Mouse (Mus musculus): Measurements from ENCODE around the gene Ninj2. TPM values are rescaled to one million over a fixed set of nuclear protein-coding genes. Genes with fewer than 3 reads are reported as not detected.

The Ninj2 gene
- polyA plus RNA-seq, 1 experiment: not detected

- no peak overlapping the region for H3K4me3 ChIP-seq (ENCODE audit: insufficient read depth, poor library complexity, severe bottlenecking)
- no peak overlapping the region for H3ac ChIP-seq (ENCODE audit: control insufficient read depth, insufficient read length, low read depth)
Measured at GRCm38 (mm10) chr6:120241453-120241852, 148.3 kb downstream of the Ninj2 start.

DNA sequence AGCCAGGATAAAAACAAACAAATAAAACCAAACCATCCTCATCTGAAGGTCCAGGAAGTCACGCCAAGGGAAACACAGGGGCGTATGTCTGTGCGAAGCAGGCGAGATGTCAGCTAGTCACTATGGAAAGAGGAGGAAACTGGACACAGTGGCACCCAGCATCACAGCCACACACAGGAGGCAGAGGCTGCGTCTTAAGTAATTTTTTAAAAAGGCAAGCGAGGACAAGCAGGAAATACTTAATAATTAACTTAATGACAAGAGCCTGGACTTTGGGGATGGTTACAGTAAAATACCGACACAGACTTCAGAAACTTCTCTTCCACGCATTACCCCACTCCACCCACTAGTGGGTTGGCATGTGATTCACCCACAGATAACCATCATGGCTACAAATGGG, 149.4 kb downstream of the Ninj2 start:
- no peaks in the 10 kb centered on the region for H3K36me3 ChIP-seq (ENCODE audit: control insufficient read depth, insufficient read depth)
- peaks cover 4% of the 10 kb centered on the region for H3K27me3 ChIP-seq (ENCODE audit: control insufficient read depth, insufficient read depth, insufficient read length)
- H3K79me2 ChIP-seq (ENCODE audit: control insufficient read depth, insufficient read depth): no peaks in the 10 kb centered on the region
- H3ac ChIP-seq (ENCODE audit: control insufficient read depth, insufficient read length, low read depth): no peak overlapping the region
- no peak overlapping the region for H3K4me3 ChIP-seq (ENCODE audit: insufficient read depth, poor library complexity, severe bottlenecking)
- no peaks in the 10 kb centered on the region for H3K79me3 ChIP-seq (ENCODE audit: low read depth)
- TF ChIP-seq CTCF (IDR thresholded peaks at IDR 0.05; ENCODE audit: control insufficient read depth, insufficient read depth, insufficient read length) (no peak), CEBPB (IDR thresholded peaks at IDR 0.05; ENCODE audit: low read depth) (no peak), MYOG (IDR thresholded peaks at IDR 0.05; ENCODE audit: control insufficient read depth, extremely low read depth, insufficient read length) (no peak), MAX (IDR thresholded peaks at IDR 0.05) (no peak), USF1 (IDR thresholded peaks at IDR 0.05; ENCODE audit: low read depth) (no peak), MYOD1 (IDR thresholded peaks at IDR 0.05; ENCODE audit: control insufficient read depth, insufficient read length, low read depth) (no peak)

More at GRCm38 (mm10) chr6:120241453-120241852, 148.3 kb downstream of the Ninj2 start:
- Histone ChIP-seq H3K79me2 (ENCODE audit: control insufficient read depth, insufficient read depth) (no peaks in the 10 kb centered on the region), H3K36me3 (ENCODE audit: control insufficient read depth, insufficient read depth) (no peaks in the 10 kb centered on the region), H3K79me3 (ENCODE audit: low read depth) (no peaks in the 10 kb centered on the region), H3K27me3 (ENCODE audit: control insufficient read depth, insufficient read depth, insufficient read length) (peaks cover 4% of the 10 kb centered on the region)
- TF ChIP-seq MAX (IDR thresholded peaks at IDR 0.05) (no peak), CTCF (IDR thresholded peaks at IDR 0.05; ENCODE audit: control insufficient read depth, insufficient read depth, insufficient read length) (no peak), CEBPB (IDR thresholded peaks at IDR 0.05; ENCODE audit: low read depth) (no peak), FOSL1 (IDR thresholded peaks at IDR 0.05; ENCODE audit: insufficient read depth, low read length, poor library complexity, severe bottlenecking) (no peak), USF1 (IDR thresholded peaks at IDR 0.05; ENCODE audit: low read depth) (no peak), MYOG (IDR thresholded peaks at IDR 0.05; ENCODE audit: control insufficient read depth, extremely low read depth, insufficient read length) (no peak), MYOD1 (IDR thresholded peaks at IDR 0.05; ENCODE audit: control insufficient read depth, insufficient read length, low read depth) (no peak)

DNA sequence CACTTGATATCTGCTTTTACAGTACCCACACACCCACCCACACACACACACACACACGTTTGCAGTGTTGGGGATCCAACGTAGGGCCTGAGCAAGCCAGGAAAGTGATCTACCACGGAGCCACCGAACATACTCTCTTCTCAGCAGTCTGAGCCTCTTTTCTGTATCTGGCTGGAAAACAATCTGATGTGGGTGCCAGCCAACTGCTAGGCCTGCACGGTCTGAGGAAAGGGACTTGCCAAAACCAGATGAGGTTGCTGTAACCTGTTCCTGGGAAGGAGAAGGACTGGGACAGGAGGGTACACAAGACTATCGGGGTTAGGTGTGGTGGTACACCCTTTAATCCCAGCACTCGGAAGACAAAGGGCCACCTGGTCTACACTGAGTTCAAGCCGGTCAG, 150.1 kb downstream of the Ninj2 start:
- no peaks in the 10 kb centered on the region for H3K79me2 ChIP-seq (ENCODE audit: control insufficient read depth, insufficient read depth)
- H3K36me3 ChIP-seq (ENCODE audit: control insufficient read depth, insufficient read depth): no peaks in the 10 kb centered on the region
- no peaks in the 10 kb centered on the region for H3K79me3 ChIP-seq (ENCODE audit: low read depth)
- peaks cover 4% of the 10 kb centered on the region for H3K27me3 ChIP-seq (ENCODE audit: control insufficient read depth, insufficient read depth, insufficient read length)
- H3K4me3 ChIP-seq (ENCODE audit: insufficient read depth, poor library complexity, severe bottlenecking): no peak overlapping the region
- no peak for TF ChIP-seq FOSL1 (IDR thresholded peaks at IDR 0.05; ENCODE audit: insufficient read depth, low read length, poor library complexity, severe bottlenecking)
- no peak for TF ChIP-seq MAX (IDR thresholded peaks at IDR 0.05)
- no peak for TF ChIP-seq CEBPB (IDR thresholded peaks at IDR 0.05; ENCODE audit: low read depth)
- no peak for TF ChIP-seq MYOG (IDR thresholded peaks at IDR 0.05; ENCODE audit: control insufficient read depth, extremely low read depth, insufficient read length)
- TF ChIP-seq MYOD1 (IDR thresholded peaks at IDR 0.05; ENCODE audit: control insufficient read depth, insufficient read length, low read depth): no peak
- TF ChIP-seq USF1 (IDR thresholded peaks at IDR 0.05; ENCODE audit: low read depth): no peak
- no peak for TF ChIP-seq CTCF (IDR thresholded peaks at IDR 0.05; ENCODE audit: control insufficient read depth, insufficient read depth, insufficient read length)
- H3ac ChIP-seq (ENCODE audit: control insufficient read depth, insufficient read length, low read depth): no peak overlapping the region

DNA sequence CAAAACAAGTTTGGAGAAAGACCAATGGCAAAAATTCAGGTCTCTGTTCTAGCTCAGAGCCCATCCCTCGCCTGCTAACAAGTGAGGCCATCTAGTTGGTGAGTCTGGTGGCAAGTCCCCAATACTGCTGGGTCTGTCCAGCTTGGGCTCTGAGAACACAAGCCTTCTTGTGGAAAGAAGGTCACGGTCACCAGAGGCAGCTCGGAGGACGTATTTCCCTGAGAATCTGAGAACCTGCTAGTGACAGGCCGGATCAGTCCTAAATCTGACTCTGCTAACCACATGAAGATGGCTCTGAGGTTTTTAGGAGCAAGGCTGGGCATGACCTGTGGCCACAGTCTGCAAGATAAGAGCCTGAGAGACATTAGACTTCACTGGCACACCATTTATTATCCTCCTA, 153.5 kb downstream of the Ninj2 start:
- no peak overlapping the region for H3ac ChIP-seq (ENCODE audit: control insufficient read depth, insufficient read length, low read depth)
- no peaks in the 10 kb centered on the region for H3K36me3 ChIP-seq (ENCODE audit: control insufficient read depth, insufficient read depth)
- no peak for TF ChIP-seq USF1 (IDR thresholded peaks at IDR 0.05; ENCODE audit: low read depth)
- no peak for TF ChIP-seq MAX (IDR thresholded peaks at IDR 0.05)
- TF ChIP-seq FOSL1 (IDR thresholded peaks at IDR 0.05; ENCODE audit: insufficient read depth, low read length, poor library complexity, severe bottlenecking): no peak
- no peak for TF ChIP-seq CTCF (IDR thresholded peaks at IDR 0.05; ENCODE audit: control insufficient read depth, insufficient read depth, insufficient read length)
- TF ChIP-seq CEBPB (IDR thresholded peaks at IDR 0.05; ENCODE audit: low read depth): no peak
- no peak for TF ChIP-seq MYOG (IDR thresholded peaks at IDR 0.05; ENCODE audit: control insufficient read depth, extremely low read depth, insufficient read length)
- TF ChIP-seq MYOD1 (IDR thresholded peaks at IDR 0.05; ENCODE audit: control insufficient read depth, insufficient read length, low read depth): no peak
- peaks cover 8% of the 10 kb centered on the region for H3K27me3 ChIP-seq (ENCODE audit: control insufficient read depth, insufficient read depth, insufficient read length)
- no peak overlapping the region for H3K4me3 ChIP-seq (ENCODE audit: insufficient read depth, poor library complexity, severe bottlenecking)
- H3K79me3 ChIP-seq (ENCODE audit: low read depth): no peaks in the 10 kb centered on the region
- H3K79me2 ChIP-seq (ENCODE audit: control insufficient read depth, insufficient read depth): no peaks in the 10 kb centered on the region

DNA sequence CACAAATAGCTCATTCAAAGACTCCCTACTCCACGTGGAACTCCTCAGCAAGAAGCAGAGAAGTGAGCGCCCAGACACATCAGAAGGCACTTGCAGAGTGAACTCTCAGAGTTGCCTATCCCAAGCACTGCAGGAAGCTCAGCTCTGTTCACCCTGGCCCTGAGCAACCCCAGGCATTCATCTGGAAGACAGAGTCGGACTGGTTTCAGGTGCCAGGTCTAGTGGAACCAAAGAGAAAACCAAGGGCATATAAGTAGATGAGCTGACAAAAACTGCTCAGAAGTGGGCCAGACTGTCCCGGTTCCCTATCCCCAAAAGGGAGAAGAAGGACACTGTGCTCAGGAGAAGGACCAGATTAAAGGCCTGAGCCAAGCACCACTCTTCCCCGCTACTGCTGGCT, 156.7 kb downstream of the Ninj2 start:
- Histone ChIP-seq H3K4me3 (ENCODE audit: insufficient read depth, poor library complexity, severe bottlenecking) (no peak overlapping the region), H3K27me3 (ENCODE audit: control insufficient read depth, insufficient read depth, insufficient read length) (peaks cover 8% of the 10 kb centered on the region)

More for the DNA sequence above, 156.7 kb downstream of the Ninj2 start:
- no peak for TF ChIP-seq MYOG (IDR thresholded peaks at IDR 0.05; ENCODE audit: control insufficient read depth, extremely low read depth, insufficient read length)
- TF ChIP-seq MAX (IDR thresholded peaks at IDR 0.05): no peak
- no peak for TF ChIP-seq FOSL1 (IDR thresholded peaks at IDR 0.05; ENCODE audit: insufficient read depth, low read length, poor library complexity, severe bottlenecking)
- TF ChIP-seq CTCF (IDR thresholded peaks at IDR 0.05; ENCODE audit: control insufficient read depth, insufficient read depth, insufficient read length): no peak
- no peak for TF ChIP-seq MYOD1 (IDR thresholded peaks at IDR 0.05; ENCODE audit: control insufficient read depth, insufficient read length, low read depth)
- TF ChIP-seq USF1 (IDR thresholded peaks at IDR 0.05; ENCODE audit: low read depth): no peak
- no peak for TF ChIP-seq CEBPB (IDR thresholded peaks at IDR 0.05; ENCODE audit: low read depth)
- Histone ChIP-seq H3K79me3 (ENCODE audit: low read depth) (no peaks in the 10 kb centered on the region), H3K36me3 (ENCODE audit: control insufficient read depth, insufficient read depth) (no peaks in the 10 kb centered on the region), H3K79me2 (ENCODE audit: control insufficient read depth, insufficient read depth) (no peaks in the 10 kb centered on the region), H3ac (ENCODE audit: control insufficient read depth, insufficient read length, low read depth) (no peak overlapping the region)

Other genes with a start within 250 kb of the Ninj2 start
- gene Erc1, start 245.2 kb upstream of the Ninj2 start, polyA plus RNA-seq (2012; fragmentation: generic; extraction: Trizol): 10.2 TPM
- 7.5 TPM for gene Rad52, start 190.7 kb upstream of the Ninj2 start, polyA plus RNA-seq (2012; fragmentation: generic; extraction: Trizol)
- 63.8 TPM for gene Wnk1, start 54.7 kb upstream of the Ninj2 start, polyA plus RNA-seq (2012; fragmentation: generic; extraction: Trizol)
- 0.26 TPM for gene D330020A13Rik, start 201.0 kb downstream of the Ninj2 start, polyA plus RNA-seq (2012; fragmentation: generic; extraction: Trizol)
- 0.33 TPM for gene B4galnt3, start 201.2 kb downstream of the Ninj2 start, polyA plus RNA-seq (2012; fragmentation: generic; extraction: Trizol)